Mouse (Mus musculus) heart, embryonic 14.5 days (tissue): ENCODE measurements around the gene Fcrls. TPM values are rescaled to one million over a fixed set of nuclear protein-coding genes. Genes with fewer than 3 reads are reported as not detected.

Source experiments
- ATAC-seq: fragments of 200-750 bp; cut with Nextera tagmentation; 2 replicates; pipeline ENCODE4 v1.8.0; 2017; ENCODE audit warnings: low read depth, moderate TSS enrichment; ENCODE audit not compliant: insufficient number of reproducible peaks, insufficient read depth, low FRiP score
- H3K27ac ChIP-seq, 2 experiments: fragments of 200-500 bp in 1 of 2; fragments of 300-500 bp in 1 of 2; sonication (generic) in 1 of 2; replicated peaks in 1 of 2; 2 replicates each; pipeline ENCODE4 v1.5.1; 2012 to 2014; ENCODE audit warnings: low read depth in 2 of 2, low read length in 2 of 2, control low read depth in 1 of 2, mild to moderate bottlenecking in 1 of 2, mixed read lengths in 1 of 2; ENCODE audit not compliant: control insufficient read depth in 1 of 2, insufficient read depth in 1 of 2
- H3K27me3 ChIP-seq: fragments of 300-500 bp; sonication (generic); 2 replicates; pipeline ENCODE4 v1.6.1; 2014; ENCODE audit warnings: mild to moderate bottlenecking, low read length, control low read depth; ENCODE audit not compliant: control insufficient read depth, insufficient read depth
- H3K36me3 ChIP-seq: fragments of 300-500 bp; sonication (generic); 2 replicates; pipeline ENCODE4 v1.6.1; 2014; ENCODE audit warnings: mild to moderate bottlenecking, control low read depth, low read length, mixed read lengths; ENCODE audit not compliant: control insufficient read depth, insufficient read depth
- H3K4me1 ChIP-seq, 2 experiments: fragments of 200-500 bp in 1 of 2; fragments of 300-500 bp in 1 of 2; sonication (generic) in 1 of 2; 2 replicates each; pipeline ENCODE4 v1.6.1; 2012 to 2014; ENCODE audit warnings: low read length in 2 of 2, control low read depth in 1 of 2, mixed read lengths in 1 of 2; ENCODE audit not compliant: control insufficient read depth in 2 of 2, insufficient read depth in 2 of 2
- H3K4me2 ChIP-seq: fragments of 300-500 bp; sonication (generic); 2 replicates; pipeline ENCODE4 v1.6.1; 2014; ENCODE audit warnings: mild to moderate bottlenecking, low read length
- H3K4me3 ChIP-seq, 2 experiments: fragments of 200-500 bp in 1 of 2; fragments of 300-500 bp in 1 of 2; sonication (generic) in 1 of 2; 2 replicates each; pipeline ENCODE4 v1.5.1; 2012 to 2014; ENCODE audit warnings: low read length in 2 of 2, mild to moderate bottlenecking in 2 of 2, control low read depth in 1 of 2, low read depth in 1 of 2, moderate library complexity in 1 of 2; ENCODE audit not compliant: control insufficient read depth in 1 of 2, insufficient read depth in 1 of 2
- H3K9ac ChIP-seq: fragments of 300-500 bp; sonication (generic); 2 replicates; pipeline ENCODE4 v1.6.1; 2014; ENCODE audit warnings: mild to moderate bottlenecking, low read length
- H3K9me3 ChIP-seq: fragments of 300-500 bp; sonication (generic); 2 replicates; pipeline ENCODE4 v1.6.1; 2016; ENCODE audit warnings: low read length, control low read depth; ENCODE audit not compliant: control insufficient read depth
- WGBS: fragments of 180-500 bp; shearing (Covaris S2); extraction: QIAGEN DNeasy Blood & Tissue Kit; methylation state at CpG from one replicate; pipeline ENCODE4 v1.1.7; 2014; 5-methylcytosine and 5-hydroxymethylcytosine counted together
- polyA plus RNA-seq: library from polyadenylated mRNA; unstranded; fragments of >200 nt; fragmentation: Nextera tagmentation; extraction: Ambion mirVana; gene quantifications from 2 replicates; pipeline ENCODE4 v1.2.1, GENCODE M21; 2014

Fcrls gene
- polyA plus RNA-seq, 1 experiment from 2014 or later: 8.2 TPM

DNA sequence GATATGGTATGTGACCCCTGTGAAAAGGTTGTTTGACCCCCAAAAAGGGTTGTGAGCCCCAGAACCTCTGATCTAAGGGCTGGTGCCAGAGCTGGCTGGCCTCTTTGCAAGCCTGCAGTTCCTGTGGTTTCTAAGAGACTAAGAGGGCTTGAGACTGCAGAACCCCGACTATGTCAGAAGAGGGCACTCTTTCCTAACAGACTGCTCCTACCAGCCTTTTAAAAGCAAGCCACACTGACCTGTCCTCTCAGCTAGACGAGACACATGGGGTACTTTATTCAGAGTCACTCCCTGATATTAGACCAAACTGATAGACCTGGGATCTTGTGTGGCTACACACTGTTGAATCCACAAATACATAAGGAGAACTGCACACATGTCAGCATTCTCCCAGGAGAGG, 19.9 kb downstream of the Fcrls start:
- Histone ChIP-seq H3K9ac (no peak overlapping the region), H3K4me2 (no peak overlapping the region), H3K4me1 (peaks cover 2 to 9% of the 10 kb centered on the region in 2 experiments; a peak in 2 of 4 replicates), H3K36me3 (no peaks in the 10 kb centered on the region), H3K4me3 (no peak overlapping the region), H3K9me3 (no peaks in the 10 kb centered on the region), H3K27ac (no peak overlapping the region), H3K27me3 (no peaks in the 10 kb centered on the region)
- no peak for ATAC-seq
- WGBS: 5% methylated on average over 2 of the region's 2 CpGs

- H3K27ac ChIP-seq: no peak overlapping the region
- H3K4me3 ChIP-seq: no peak overlapping the region
- H3K4me2 ChIP-seq: no peak overlapping the region
- no peak overlapping the region for H3K9ac ChIP-seq
- WGBS: 73% methylated on average over 4 of the region's 4 CpGs
- no peaks in the 10 kb centered on the region for H3K36me3 ChIP-seq
- no peaks in the 10 kb centered on the region for H3K9me3 ChIP-seq
- H3K4me1 ChIP-seq: no peaks in the 10 kb centered on the region
- H3K27me3 ChIP-seq: no peaks in the 10 kb centered on the region
- ATAC-seq: no peak
Observed at GRCm38 (mm10) chr3:87240909-87241308, 22.6 kb downstream of the Fcrls start.

GRCm38 (mm10) chr3:87223636-87224035, 39.9 kb downstream of the Fcrls start:
- Histone ChIP-seq H3K9ac (no peak overlapping the region), H3K9me3 (no peaks in the 10 kb centered on the region), H3K4me1 (no peaks in the 10 kb centered on the region), H3K27me3 (no peaks in the 10 kb centered on the region), H3K4me2 (no peak overlapping the region), H3K36me3 (no peaks in the 10 kb centered on the region), H3K4me3 (no peak overlapping the region), H3K27ac (no peak overlapping the region)
- ATAC-seq: no peak
- 54% methylated on average over 4 of the region's 4 CpGs for WGBS

DNA sequence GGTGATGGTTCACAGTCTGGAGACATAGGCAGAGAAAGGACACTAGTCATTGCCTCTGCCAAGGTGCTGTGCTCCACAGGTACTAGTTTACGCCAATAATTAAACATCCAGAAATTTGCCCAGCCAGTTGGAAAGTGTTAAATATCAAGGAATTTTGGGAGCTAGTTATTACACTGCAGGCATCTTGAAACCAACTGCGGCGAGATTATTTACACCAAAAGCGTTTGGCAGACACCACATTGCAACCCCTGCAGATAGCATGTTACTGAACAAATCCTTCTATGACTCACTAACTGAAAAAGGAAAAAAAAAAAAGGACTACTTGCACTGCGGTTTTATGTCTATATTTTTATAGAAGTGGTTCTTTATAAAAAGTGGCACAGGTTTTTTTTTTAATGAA, 41.2 kb downstream of the Fcrls start:
- Histone ChIP-seq H3K4me1 (no peaks in the 10 kb centered on the region), H3K4me3 (no peak overlapping the region), H3K36me3 (no peaks in the 10 kb centered on the region), H3K27ac (no peak overlapping the region), H3K4me2 (no peak overlapping the region), H3K27me3 (no peaks in the 10 kb centered on the region), H3K9me3 (no peaks in the 10 kb centered on the region), H3K9ac (no peak overlapping the region)
- no peak for ATAC-seq
- 77% methylated on average over 5 of the region's 5 CpGs for WGBS

DNA sequence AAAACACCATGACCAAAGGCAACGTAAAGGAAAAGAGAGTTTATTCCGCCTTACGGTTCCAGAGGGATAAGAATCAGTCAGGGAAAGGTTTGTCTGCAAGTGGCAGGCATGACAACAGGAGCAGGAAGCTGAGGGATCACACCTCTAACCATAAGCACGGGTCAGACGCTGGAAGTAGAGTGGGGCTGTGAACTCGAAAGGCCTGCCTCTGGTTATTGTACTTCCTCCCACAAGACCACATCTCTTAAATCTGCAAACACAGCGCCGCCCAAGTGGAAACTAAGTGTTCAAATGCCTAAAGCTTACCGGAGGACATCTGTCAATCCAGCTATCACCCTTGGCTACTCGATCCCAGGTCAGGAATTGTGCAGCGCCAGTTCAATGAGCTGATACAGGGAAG, 48.4 kb downstream of the Fcrls start:
- Histone ChIP-seq H3K4me1 (no peaks in the 10 kb centered on the region), H3K36me3 (no peaks in the 10 kb centered on the region), H3K9ac (no peak overlapping the region), H3K27me3 (no peaks in the 10 kb centered on the region), H3K9me3 (no peaks in the 10 kb centered on the region), H3K4me2 (no peak overlapping the region), H3K27ac (no peak overlapping the region), H3K4me3 (no peak overlapping the region)
- ATAC-seq: no peak
- 68% methylated on average over 11 of the region's 11 CpGs for WGBS

DNA sequence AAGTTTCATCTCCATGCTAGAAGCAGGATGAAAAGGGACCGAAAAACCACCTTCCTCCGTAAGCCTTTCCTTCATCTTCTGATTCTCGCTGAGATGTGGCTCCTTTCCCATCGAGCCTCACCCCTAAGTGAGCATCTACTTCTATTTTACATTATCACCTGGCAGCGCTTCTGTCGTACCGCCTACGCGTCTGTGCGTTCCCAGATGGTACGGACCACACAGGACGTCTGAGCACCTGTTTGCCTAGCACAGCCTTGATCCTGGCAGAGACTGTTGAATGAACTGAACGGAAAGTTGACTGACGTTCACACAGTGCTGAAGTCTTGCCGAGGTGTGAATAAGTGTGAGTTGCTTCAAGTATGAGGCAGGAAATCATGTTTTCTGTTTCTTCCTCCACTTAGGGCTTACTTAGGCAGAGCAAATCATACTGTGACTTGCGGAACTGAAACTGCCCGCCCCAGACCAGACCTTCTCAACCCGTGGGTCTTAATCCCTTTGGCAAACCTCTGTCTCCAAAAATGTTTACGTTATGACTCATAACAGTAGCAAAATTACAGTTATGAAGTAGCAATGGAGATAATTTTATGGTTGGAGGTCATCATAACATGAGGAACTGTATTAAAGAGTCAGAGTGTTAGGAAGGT, 49.2 kb downstream of the Fcrls start:
- no peak for ATAC-seq
- no peaks in the 10 kb centered on the region for H3K36me3 ChIP-seq
- 89% methylated on average over 19 of the region's 19 CpGs for WGBS

DNA sequence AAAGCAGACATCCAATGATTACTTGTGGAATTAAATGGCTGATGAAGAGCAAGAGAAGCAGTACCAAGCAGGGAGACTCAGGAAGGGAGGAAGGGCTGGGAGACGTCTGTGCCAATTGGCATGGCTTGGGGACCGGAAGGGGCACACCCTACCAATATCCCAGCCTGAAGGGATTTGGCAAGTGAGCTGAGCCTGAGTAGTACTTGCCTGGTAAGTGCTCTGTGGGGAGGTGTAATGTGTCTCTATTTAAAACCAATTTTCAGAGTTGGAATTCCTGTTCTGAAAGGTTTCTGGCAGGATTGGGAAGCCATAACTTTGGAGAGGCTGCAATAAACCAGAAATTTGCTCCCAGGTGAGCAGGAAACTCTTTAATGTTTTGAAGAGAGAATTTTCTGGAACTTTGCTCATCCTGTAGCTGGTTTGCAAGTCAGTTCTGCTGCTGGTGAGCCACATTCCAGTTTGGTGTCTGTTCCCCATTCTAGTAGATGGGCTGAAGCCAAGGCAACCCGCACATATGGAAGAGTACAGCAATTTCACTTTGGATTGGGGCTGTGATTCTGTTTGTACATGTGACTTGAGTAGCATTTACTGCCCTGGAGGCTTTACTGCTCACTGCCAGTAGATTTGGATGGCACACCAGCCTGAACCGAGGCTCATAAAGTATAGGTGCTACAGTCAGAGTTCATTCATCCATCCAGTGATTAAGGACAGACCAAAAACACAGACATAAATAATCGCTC, 57.0 kb downstream of the Fcrls start:
- Histone ChIP-seq H3K36me3 (no peaks in the 10 kb centered on the region), H3K9me3 (no peaks in the 10 kb centered on the region), H3K27ac (no peak overlapping the region), H3K4me2 (no peak overlapping the region), H3K4me3 (no peak overlapping the region), H3K27me3 (no peaks in the 10 kb centered on the region), H3K9ac (no peak overlapping the region), H3K4me1 (no peaks in the 10 kb centered on the region)
- WGBS: 79% methylated on average over 5 of the region's 5 CpGs
- ATAC-seq: no peak

More for the DNA sequence above, 49.2 kb downstream of the Fcrls start:
- Histone ChIP-seq H3K9me3 (no peaks in the 10 kb centered on the region), H3K9ac (no peak overlapping the region), H3K27me3 (no peaks in the 10 kb centered on the region), H3K27ac (no peak overlapping the region), H3K4me1 (no peaks in the 10 kb centered on the region), H3K4me2 (no peak overlapping the region), H3K4me3 (no peak overlapping the region)
